Mouse (Mus musculus) spleen, adult 2 months (tissue): ENCODE measurements around the gene Gtf2f2. TPM values are rescaled to one million over a fixed set of nuclear protein-coding genes. Genes with fewer than 3 reads are reported as not detected.
"Not testable (repeated sequence)": the region's sequence is repeated elsewhere in the genome, so short reads cannot be mapped to it uniquely, and the experiment has no call there.

Experiments used
- DNase-seq, 2 experiments: peaks; one replicate each; pipeline versions ENCODE4 v3.0.0 to v3.0.0-alpha.2; 2012 to 2021; ENCODE audit warnings: low spot score in 2 of 2, low read depth in 1 of 2
- H3K27ac ChIP-seq: fragments of 200-500 bp; 2 replicates; pipeline ENCODE4 v1.5.1; 2012; ENCODE audit warnings: low read length, inconsistent platforms; ENCODE audit not compliant: insufficient read depth
- H3K27me3 ChIP-seq: fragments of 200-500 bp; 2 replicates; pipeline ENCODE4 v1.6.1; 2012; ENCODE audit warnings: mild to moderate bottlenecking, moderate library complexity, low read length, inconsistent platforms; ENCODE audit not compliant: control insufficient read depth, insufficient read depth
- H3K36me3 ChIP-seq: fragments of 200-500 bp; 2 replicates; pipeline ENCODE4 v1.6.1; 2012; ENCODE audit warnings: mild to moderate bottlenecking, low read length, inconsistent platforms; ENCODE audit not compliant: control insufficient read depth, insufficient read depth
- H3K4me1 ChIP-seq: fragments of 200-500 bp; 2 replicates; pipeline ENCODE4 v1.6.1; 2011; ENCODE audit warnings: inconsistent platforms; ENCODE audit not compliant: control insufficient read depth, insufficient read depth, insufficient read length
- H3K4me3 ChIP-seq: fragments of 200-500 bp; 2 replicates; pipeline ENCODE4 v1.5.1; 2011; ENCODE audit warnings: mild to moderate bottlenecking, inconsistent platforms; ENCODE audit not compliant: insufficient read depth, insufficient read length; ENCODE audit errors: extremely low read depth
- CTCF ChIP-seq: fragments of 200-500 bp; IDR thresholded peaks from 2 replicates; pipeline ENCODE4 v1.5.1; 2011; ENCODE audit warnings: mild to moderate bottlenecking, inconsistent platforms; ENCODE audit not compliant: insufficient read depth, insufficient read length, insufficient replicate concordance; ENCODE audit errors: extremely low read depth
- POLR2A ChIP-seq: fragments of 200-500 bp; IDR thresholded peaks from 2 replicates; pipeline ENCODE4 v1.6.1; 2011; ENCODE audit warnings: low read depth, low read length, inconsistent platforms
- WGBS: fragments of 180-500 bp; shearing (Covaris S2); methylation state at CpG from one replicate; pipeline ENCODE4 v1.1.7; 2018; 5-methylcytosine and 5-hydroxymethylcytosine counted together
- polyA plus RNA-seq: library from polyadenylated mRNA; depleted of rRNA; stranded (reverse); fragments of >200 nt; gene quantifications from 2 replicates; pipeline ENCODE4 v1.2.3, GENCODE M21; 2012

The Gtf2f2 gene
- polyA plus RNA-seq, 1 experiment, result 1.4 TPM

- Histone ChIP-seq H3K36me3 (no peaks in the 10 kb centered on the region), H3K27me3 (no peaks in the 10 kb centered on the region), H3K4me3 (no peak overlapping the region), H3K27ac (no peak overlapping the region), H3K4me1 (0 out of 2 replicates have a peak, but pooled peaks cover 2% of the 10 kb centered on the region)
- no peak for DNase-seq
- WGBS, result 22% methylated on average over 5 of the region's 5 CpGs
- no peak for TF ChIP-seq POLR2A
- TF ChIP-seq CTCF, result no peak
Measured at GRCm38 (mm10) chr14:75871111-75871510, 139.6 kb downstream of the Gtf2f2 start.

- no peak overlapping the region for H3K27ac ChIP-seq
Measured at GRCm38 (mm10) chr14:75870631-75871030, 140.0 kb downstream of the Gtf2f2 start.

DNA sequence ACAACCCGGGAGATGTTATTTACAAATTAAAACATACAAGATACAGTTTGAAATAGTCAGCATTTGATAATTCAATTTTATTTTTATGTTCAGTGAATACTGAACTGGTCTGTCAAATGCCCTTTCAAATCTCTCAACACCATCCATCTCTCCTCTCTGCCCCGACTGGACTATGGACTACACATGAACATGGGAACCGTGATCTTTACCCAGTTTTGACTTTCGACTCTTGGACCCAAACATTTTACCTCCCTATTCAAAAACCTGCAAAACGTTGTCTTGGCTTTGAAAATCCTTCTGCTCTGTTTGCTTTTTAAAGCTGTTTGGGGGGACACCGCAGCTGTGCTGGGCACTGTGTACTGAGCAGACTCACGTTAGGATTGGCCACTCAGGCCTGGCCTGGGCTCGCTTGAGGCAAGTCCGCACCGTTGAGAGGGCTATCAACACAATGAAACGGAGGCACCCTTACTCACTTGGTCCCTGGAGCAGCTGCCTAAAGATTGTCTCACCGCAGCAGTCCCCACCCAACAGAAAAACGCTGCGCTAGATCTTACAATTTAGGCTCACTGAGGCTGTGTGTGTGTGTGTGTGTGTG, 140.8 kb downstream of the Gtf2f2 start:
- Histone ChIP-seq H3K27me3 (no peaks in the 10 kb centered on the region), H3K27ac (no peak overlapping the region), H3K4me3 (no peak overlapping the region), H3K36me3 (no peaks in the 10 kb centered on the region), H3K4me1 (0 out of 2 replicates have a peak, but pooled peaks cover 2% of the 10 kb centered on the region)
- no peak for TF ChIP-seq CTCF
- no peak for TF ChIP-seq POLR2A
- DNase-seq, result no peak
- 92% methylated on average over 14 of the region's 14 CpGs for WGBS

More at GRCm38 (mm10) chr14:75870631-75871030, 140.0 kb downstream of the Gtf2f2 start:
- WGBS, result 36% methylated on average over 8 of the region's 10 CpGs
- Histone ChIP-seq H3K4me1 (0 out of 2 replicates have a peak, but pooled peaks cover 2% of the 10 kb centered on the region), H3K27me3 (no peaks in the 10 kb centered on the region), H3K36me3 (no peaks in the 10 kb centered on the region), H3K4me3 (no peak overlapping the region)
- no peak for DNase-seq
- no peak for TF ChIP-seq CTCF
- no peak for TF ChIP-seq POLR2A

DNA sequence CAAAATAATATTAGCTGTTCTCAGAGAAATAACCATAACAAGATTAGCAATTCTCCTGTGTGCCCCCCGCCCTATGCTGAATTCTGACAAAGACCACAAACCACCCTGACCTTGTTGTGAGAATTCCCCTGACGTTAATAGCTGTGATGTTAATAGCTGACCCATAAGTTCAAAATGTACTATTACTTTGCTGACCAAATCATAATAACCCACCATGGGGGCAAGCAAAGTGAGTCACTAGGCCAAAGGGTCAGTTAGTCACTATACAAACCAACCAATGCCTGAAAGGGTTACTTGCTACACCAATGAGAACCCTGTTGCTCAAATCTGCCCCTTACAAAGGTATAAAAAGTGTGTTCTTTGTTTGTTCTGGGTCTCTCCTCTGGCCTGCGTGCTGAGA, 142.6 kb downstream of the Gtf2f2 start:
- 91% methylated on average over 3 of the region's 3 CpGs for WGBS
- H3K4me3 ChIP-seq, H3K27me3 ChIP-seq, H3K4me1 ChIP-seq, H3K36me3 ChIP-seq, DNase-seq, H3K27ac ChIP-seq: not testable (repeated sequence)

- no peaks in the 10 kb centered on the region for H3K36me3 ChIP-seq
- no peak for DNase-seq
- 85% methylated on average over 9 of the region's 9 CpGs for WGBS
Measured at GRCm38 (mm10) chr14:75866706-75867333, 143.8 kb downstream of the Gtf2f2 start.

GRCm38 (mm10) chr14:75863549-75864409, 146.9 kb downstream of the Gtf2f2 start:
- Histone ChIP-seq H3K36me3 (no peaks in the 10 kb centered on the region), H3K27me3 (no peaks in the 10 kb centered on the region), H3K4me3 (no peak overlapping the region), H3K4me1 (no peaks in the 10 kb centered on the region), H3K27ac (no peak overlapping the region)
- 18% methylated on average over 7 of the region's 7 CpGs for WGBS
- DNase-seq, result no peak
- TF ChIP-seq CTCF, result no peak
- no peak for TF ChIP-seq POLR2A

More at GRCm38 (mm10) chr14:75866706-75867333, 143.8 kb downstream of the Gtf2f2 start:
- TF ChIP-seq POLR2A, result no peak
- H3K4me3 ChIP-seq, result no peak overlapping the region
- 0 out of 2 replicates have a peak, but pooled peaks cover 2% of the 10 kb centered on the region for H3K4me1 ChIP-seq
- no peaks in the 10 kb centered on the region for H3K27me3 ChIP-seq
- H3K27ac ChIP-seq, result no peak overlapping the region

DNA sequence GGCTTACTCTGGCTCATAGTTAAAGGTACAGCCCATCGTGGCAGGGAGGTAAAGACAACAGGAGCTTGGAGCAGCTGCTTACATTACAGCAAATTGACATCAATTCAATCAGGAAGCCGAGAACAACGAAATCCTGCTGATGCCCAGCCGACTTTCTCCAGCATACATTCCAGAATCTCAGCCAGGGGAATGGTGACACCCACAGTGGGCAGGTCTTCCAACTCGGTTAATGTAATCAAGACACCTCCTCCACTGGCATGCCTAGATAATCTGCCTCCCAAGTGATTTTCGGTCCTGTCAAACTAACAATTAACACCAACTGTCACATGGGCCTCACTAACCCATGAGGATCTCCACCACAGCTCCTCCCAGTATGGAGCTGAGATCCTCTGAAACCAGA, 148.0 kb downstream of the Gtf2f2 start:
- H3K4me3 ChIP-seq, result no peak overlapping the region
- H3K36me3 ChIP-seq, result no peaks in the 10 kb centered on the region
- H3K4me1 ChIP-seq, result no peaks in the 10 kb centered on the region
- no peaks in the 10 kb centered on the region for H3K27me3 ChIP-seq
- 92% methylated on average over 6 of the region's 6 CpGs for WGBS
- no peak for TF ChIP-seq CTCF
- TF ChIP-seq POLR2A, result no peak
- DNase-seq, result no peak
- H3K27ac ChIP-seq, result no peak overlapping the region
